31 mouse cellular contexts compared by ENCODE assay signal in the genomic region with DNA sequence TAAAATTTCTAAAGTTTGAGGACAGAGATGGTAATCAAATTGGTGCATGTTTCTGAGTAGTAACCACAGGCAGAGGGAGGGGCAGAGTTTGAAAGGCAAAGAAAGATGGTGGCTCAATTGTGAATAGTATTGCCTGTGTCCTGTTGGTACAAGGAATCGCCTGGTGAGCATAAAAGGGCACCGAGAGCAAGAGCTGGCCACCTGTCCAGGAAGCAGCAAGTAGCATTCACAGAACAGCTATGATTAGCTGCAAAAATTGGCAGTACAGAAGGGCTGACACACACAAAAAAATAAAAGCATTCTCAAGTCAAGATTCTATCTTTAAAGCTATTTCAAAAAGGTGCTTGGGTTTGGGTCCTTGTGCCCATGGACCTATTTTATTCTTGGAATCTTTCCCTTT.
"Had no signal": no experiment of that assay in that cellular context is flagged by ENCODE, and none has a peak within 500 bp of the region (broad histone marks: within the 10 kb centered on the region; RNA-seq: fewer than 3 reads in every experiment).

No protein-coding gene starts in this region.

- H3K36me3 ChIP-seq: limb, embryonic 10.5 days; limb, embryonic 12.5 days; limb, embryonic 13.5 days; limb, embryonic 15.5 days; liver, embryonic 12.5 days; liver, embryonic 13.5 days; liver, embryonic 15.5 days; lung, embryonic 15.5 days; midbrain, embryonic 10.5 days; midbrain, embryonic 12.5 days; midbrain, embryonic 13.5 days; midbrain, embryonic 15.5 days; neural tube, embryonic 12.5 days had no signal

- H3K27me3 ChIP-seq: limb, embryonic 12.5 days; limb, embryonic 13.5 days; limb, embryonic 15.5 days; liver, embryonic 12.5 days; liver, embryonic 13.5 days; liver, embryonic 15.5 days; lung, embryonic 15.5 days; midbrain, embryonic 12.5 days; midbrain, embryonic 13.5 days; midbrain, embryonic 15.5 days; neural tube, embryonic 12.5 days had no signal

- H3K4me1 ChIP-seq: limb, embryonic 10.5 days; limb, embryonic 12.5 days; limb, embryonic 13.5 days; limb, embryonic 15.5 days; liver, embryonic 12.5 days; liver, embryonic 13.5 days; liver, embryonic 15.5 days; megakaryocyte, embryonic 14.5 days; midbrain, embryonic 10.5 days; midbrain, embryonic 12.5 days; midbrain, embryonic 13.5 days; midbrain, embryonic 15.5 days; neural tube, embryonic 12.5 days had no signal

- ATAC-seq: liver, embryonic 12.5 days; liver, postnatal 0 days; lung, postnatal 0 days; midbrain, embryonic 13.5 days; midbrain, embryonic 15.5 days; midbrain, embryonic 16.5 days had no signal

- H3K4me3 ChIP-seq: limb, embryonic 10.5 days; limb, embryonic 12.5 days; limb, embryonic 13.5 days; limb, embryonic 15.5 days; liver, embryonic 12.5 days; liver, embryonic 13.5 days; liver, embryonic 15.5 days; lung, embryonic 15.5 days; megakaryocyte, embryonic 14.5 days; midbrain, embryonic 10.5 days; midbrain, embryonic 12.5 days; midbrain, embryonic 13.5 days; midbrain, embryonic 15.5 days; neural tube, embryonic 12.5 days had no signal

- DNase-seq: left cerebral cortex, postnatal 4 days; liver; liver, embryonic 13.5 days; liver, postnatal 0 days; lung, adult 18-20 months; lung, adult 2 months; lung, embryonic 14.5 days; lung, postnatal 10 days; lung, postnatal 14 days; lung, postnatal 36 days; lung, postnatal 4 days; midbrain, embryonic 14.5 days had no signal

- H3K27ac ChIP-seq: limb, embryonic 10.5 days; limb, embryonic 12.5 days; limb, embryonic 13.5 days; limb, embryonic 15.5 days; liver, embryonic 12.5 days; liver, embryonic 13.5 days; liver, embryonic 14.5 days; liver, embryonic 15.5 days; lung, embryonic 15.5 days; macrophage; midbrain, embryonic 10.5 days; midbrain, embryonic 12.5 days; midbrain, embryonic 13.5 days; midbrain, embryonic 15.5 days; neural tube, embryonic 12.5 days had no signal

- H3K9ac ChIP-seq: limb, embryonic 12.5 days; limb, embryonic 13.5 days; limb, embryonic 15.5 days; liver, embryonic 12.5 days; liver, embryonic 13.5 days; liver, embryonic 14.5 days; liver, embryonic 15.5 days; liver, postnatal 0 days; lung, embryonic 14.5 days; lung, embryonic 15.5 days; midbrain, embryonic 12.5 days; midbrain, embryonic 13.5 days; midbrain, embryonic 15.5 days; neural tube, embryonic 12.5 days had no signal

- H3K4me2 ChIP-seq: limb, embryonic 12.5 days; limb, embryonic 13.5 days; limb, embryonic 15.5 days; liver, embryonic 11.5 days; liver, embryonic 12.5 days; liver, embryonic 13.5 days; liver, embryonic 15.5 days; lung, embryonic 14.5 days; lung, embryonic 15.5 days; midbrain, embryonic 11.5 days; midbrain, embryonic 12.5 days; midbrain, embryonic 13.5 days; midbrain, embryonic 15.5 days; neural tube, embryonic 12.5 days had no signal

- H3K9me3 ChIP-seq: limb, embryonic 10.5 days; limb, embryonic 12.5 days; limb, embryonic 13.5 days; limb, embryonic 15.5 days; liver, embryonic 12.5 days; liver, embryonic 13.5 days; liver, embryonic 15.5 days; lung, embryonic 15.5 days; megakaryocyte, embryonic 14.5 days; midbrain, embryonic 10.5 days; midbrain, embryonic 12.5 days; midbrain, embryonic 13.5 days; midbrain, embryonic 15.5 days; neural tube, embryonic 12.5 days had no signal
